Mouse (Mus musculus): ENCODE results near the gene Disp1. TPM values are rescaled to one million over a fixed set of nuclear protein-coding genes. Genes with fewer than 3 reads are reported as not detected.
A peak's percentile ranks its signal among the peaks of the same experiment; 100 is the strongest.

The Disp1 gene
- total and polyA plus RNA-seq, 2 experiments from 2014 or later, result 6.3 to 7.2 TPM

GRCm38 (mm10) chr1:183067807-183068206 lies 153.5 kb downstream of the Disp1 start:
- Histone ChIP-seq H3K36me3 (ENCODE audit: insufficient read depth) (no peaks in the 10 kb centered on the region), H3K4me3 (ENCODE audit: low read depth, low read length) (no peak overlapping the region), H3K9ac (no peak overlapping the region), H3K27ac (ENCODE audit: low read depth, low read length) (no peak overlapping the region), H3K27me3 (ENCODE audit: insufficient read depth, low read length) (no peaks in the 10 kb centered on the region), H3K4me2 (ENCODE audit: low read depth) (no peak overlapping the region), H3K9me3 (ENCODE audit: low read length) (no peaks in the 10 kb centered on the region), H3K4me1 (ENCODE audit: insufficient read depth) (no peaks in the 10 kb centered on the region)
- TF ChIP-seq CTCF (IDR thresholded peaks at IDR 0.05; ENCODE audit: low read depth), result no peak
- DNase-seq (no peak), ATAC-seq (peak; percentile 61; the same call in 1 of the 2 replicates)
- WGBS, result 66% methylated on average over 7 of the region's 7 CpGs

GRCm38 (mm10) chr1:183066981-183067380 lies 154.3 kb downstream of the Disp1 start:
- WGBS, result 58% methylated on average over 4 of the region's 4 CpGs

GRCm38 (mm10) chr1:183060611-183061010 lies 160.7 kb downstream of the Disp1 start:
- WGBS, result 84% methylated on average over 2 of the region's 2 CpGs
- no peaks in the 10 kb centered on the region for H3K36me3 ChIP-seq (ENCODE audit: insufficient read depth)
- no peak overlapping the region for H3K4me2 ChIP-seq (ENCODE audit: low read depth)
- H3K4me1 ChIP-seq (ENCODE audit: insufficient read depth), result no peaks in the 10 kb centered on the region
- H3K27me3 ChIP-seq (ENCODE audit: insufficient read depth, low read length), result no peaks in the 10 kb centered on the region
- no peaks in the 10 kb centered on the region for H3K9me3 ChIP-seq (ENCODE audit: low read length)
- no peak for TF ChIP-seq CTCF (IDR thresholded peaks at IDR 0.05; ENCODE audit: low read depth)
- H3K27ac ChIP-seq (ENCODE audit: low read depth, low read length), result no peak overlapping the region
- H3K9ac ChIP-seq, result no peak overlapping the region
- ATAC-seq, result no peak
- no peak for DNase-seq
- no peak overlapping the region for H3K4me3 ChIP-seq (ENCODE audit: low read depth, low read length)

More at GRCm38 (mm10) chr1:183066981-183067380, 154.3 kb downstream of the Disp1 start:
- Histone ChIP-seq H3K27me3 (ENCODE audit: insufficient read depth, low read length) (no peaks in the 10 kb centered on the region), H3K4me2 (ENCODE audit: low read depth) (no peak overlapping the region), H3K4me3 (ENCODE audit: low read depth, low read length) (no peak overlapping the region), H3K36me3 (ENCODE audit: insufficient read depth) (no peaks in the 10 kb centered on the region), H3K4me1 (ENCODE audit: insufficient read depth) (no peaks in the 10 kb centered on the region), H3K9me3 (ENCODE audit: low read length) (no peaks in the 10 kb centered on the region), H3K27ac (ENCODE audit: low read depth, low read length) (no peak overlapping the region), H3K9ac (no peak overlapping the region)
- ATAC-seq (no peak), DNase-seq (no peak)
- no peak for TF ChIP-seq CTCF (IDR thresholded peaks at IDR 0.05; ENCODE audit: low read depth)

GRCm38 (mm10) chr1:183056289-183056655 lies 165.1 kb downstream of the Disp1 start:
- ATAC-seq (no peak), DNase-seq (no peak)
- H3K4me3 ChIP-seq (ENCODE audit: low read depth, low read length), result no peak overlapping the region
- no peaks in the 10 kb centered on the region for H3K27me3 ChIP-seq (ENCODE audit: insufficient read depth, low read length)
- H3K36me3 ChIP-seq (ENCODE audit: insufficient read depth), result no peaks in the 10 kb centered on the region
- H3K9ac ChIP-seq, result no peak overlapping the region
- no peak overlapping the region for H3K4me2 ChIP-seq (ENCODE audit: low read depth)
- H3K9me3 ChIP-seq (ENCODE audit: low read length), result no peaks in the 10 kb centered on the region
- TF ChIP-seq CTCF (IDR thresholded peaks at IDR 0.05; ENCODE audit: low read depth), result no peak
- no peaks in the 10 kb centered on the region for H3K4me1 ChIP-seq (ENCODE audit: insufficient read depth)
- WGBS, result 36% methylated on average over 3 of the region's 3 CpGs
- no peak overlapping the region for H3K27ac ChIP-seq (ENCODE audit: low read depth, low read length)

GRCm38 (mm10) chr1:183055608-183056288 lies 165.6 kb downstream of the Disp1 start:
- H3K36me3 ChIP-seq (ENCODE audit: insufficient read depth), result no peaks in the 10 kb centered on the region
- WGBS, result 49% methylated on average over 2 of the region's 2 CpGs
- TF ChIP-seq CTCF (IDR thresholded peaks at IDR 0.05; ENCODE audit: low read depth), result no peak
- no peak for ATAC-seq
- no peak overlapping the region for H3K4me3 ChIP-seq (ENCODE audit: low read depth, low read length)
- no peak overlapping the region for H3K9ac ChIP-seq
- H3K4me1 ChIP-seq (ENCODE audit: insufficient read depth), result no peaks in the 10 kb centered on the region
- H3K9me3 ChIP-seq (ENCODE audit: low read length), result no peaks in the 10 kb centered on the region
- no peak overlapping the region for H3K4me2 ChIP-seq (ENCODE audit: low read depth)
- H3K27ac ChIP-seq (ENCODE audit: low read depth, low read length), result no peak overlapping the region
- DNase-seq, result no peak
- H3K27me3 ChIP-seq (ENCODE audit: insufficient read depth, low read length), result no peaks in the 10 kb centered on the region

GRCm38 (mm10) chr1:183052663-183053062 lies 168.7 kb downstream of the Disp1 start:
- DNase-seq (no peak), ATAC-seq (no peak)
- H3K9ac ChIP-seq, result no peak overlapping the region
- H3K4me1 ChIP-seq (ENCODE audit: insufficient read depth), result peaks cover 2% of the 10 kb centered on the region
- no peak overlapping the region for H3K4me2 ChIP-seq (ENCODE audit: low read depth)
- 87% methylated on average over 7 of the region's 7 CpGs for WGBS
- H3K4me3 ChIP-seq (ENCODE audit: low read depth, low read length), result no peak overlapping the region
- no peak overlapping the region for H3K27ac ChIP-seq (ENCODE audit: low read depth, low read length)
- H3K9me3 ChIP-seq (ENCODE audit: low read length), result no peaks in the 10 kb centered on the region
- TF ChIP-seq CTCF (IDR thresholded peaks at IDR 0.05; ENCODE audit: low read depth), result no peak
- no peaks in the 10 kb centered on the region for H3K27me3 ChIP-seq (ENCODE audit: insufficient read depth, low read length)
- H3K36me3 ChIP-seq (ENCODE audit: insufficient read depth), result no peaks in the 10 kb centered on the region

- Histone ChIP-seq H3K9ac (no peak overlapping the region), H3K36me3 (ENCODE audit: insufficient read depth) (no peaks in the 10 kb centered on the region), H3K27ac (ENCODE audit: low read depth, low read length) (no peak overlapping the region), H3K9me3 (ENCODE audit: low read length) (no peaks in the 10 kb centered on the region), H3K27me3 (ENCODE audit: insufficient read depth, low read length) (no peaks in the 10 kb centered on the region; the same call in 1 of the 2 replicates), H3K4me1 (ENCODE audit: insufficient read depth) (peaks cover 9% of the 10 kb centered on the region), H3K4me3 (ENCODE audit: low read depth, low read length) (no peak overlapping the region), H3K4me2 (ENCODE audit: low read depth) (no peak overlapping the region)
- peak; percentile 41 for DNase-seq
- WGBS, result 50% methylated on average over 6 of the region's 6 CpGs
- peak; percentile 67; the same call in 1 of the 2 replicates for ATAC-seq
- no peak for TF ChIP-seq CTCF (IDR thresholded peaks at IDR 0.05; ENCODE audit: low read depth)
These were observed 172.0 kb downstream of the Disp1 start for GRCm38 (mm10) chr1:183049295-183049694.
